11 mouse cellular contexts compared by ENCODE assay signal in the genomic region with DNA sequence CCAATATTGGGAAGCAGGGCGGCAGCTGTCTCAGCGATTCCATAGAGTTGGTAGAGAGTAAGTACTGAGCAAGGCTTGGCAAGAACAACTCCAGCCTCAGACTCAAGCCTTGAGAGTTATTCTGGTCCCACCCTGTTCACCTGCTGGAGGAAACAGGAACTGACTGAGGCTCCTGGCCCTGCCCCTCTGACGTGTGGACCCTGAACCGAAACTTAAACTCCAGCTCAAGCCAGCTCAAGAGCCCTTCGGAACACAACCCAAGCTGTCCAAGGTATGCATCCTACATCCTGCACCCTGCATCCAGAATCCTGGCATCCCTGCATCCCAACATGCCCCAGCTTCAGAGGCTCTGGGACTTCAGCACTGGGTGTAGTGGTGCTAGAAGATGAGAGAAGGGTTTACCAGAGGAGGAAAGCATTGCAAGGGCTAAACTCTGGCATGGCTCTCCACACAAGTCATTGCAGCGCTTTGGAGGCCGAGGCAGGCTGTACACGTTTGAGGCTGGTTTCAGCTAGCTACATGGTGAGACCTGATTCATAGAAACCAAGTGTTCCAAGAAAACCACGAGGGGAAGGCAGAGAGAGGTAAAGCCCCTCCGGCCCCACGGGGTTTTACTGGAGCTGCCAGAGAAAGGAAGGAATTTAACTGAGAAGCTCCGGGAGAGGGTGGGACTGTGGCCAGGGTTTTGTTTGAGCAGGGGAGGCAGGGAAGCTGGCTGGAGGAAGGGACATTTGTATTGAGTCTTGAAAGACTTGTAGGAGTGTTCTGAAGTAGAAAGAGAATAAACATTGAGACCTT. TPM values are rescaled to one million over a fixed set of nuclear protein-coding genes. Genes with fewer than 3 reads are reported as not detected.
A peak's percentile ranks its signal among the peaks of the same experiment; 100 is the strongest.
DNase-seq lines count a peak whose midpoint lies in the region; ATAC-seq and TF ChIP-seq lines count a peak whose summit lies in the region.
"Had no signal": no experiment of that assay in that cellular context is flagged by ENCODE, and none has a peak within 500 bp of the region (broad histone marks: within the 10 kb centered on the region; RNA-seq: fewer than 3 reads in every experiment).

TSS of gene Hsh2d (plus strand) at position 222 of the 798 bp plus-strand sequence.

- 50% methylated on average over 12 of the region's 12 CpGs for WGBS in liver, embryonic 15.5 days (ENCODE audit: insufficient replicate concordance)
- 72% methylated on average over 12 of the region's 12 CpGs for WGBS in midbrain, embryonic 16.5 days

- H3K4me3 ChIP-seq in liver, embryonic 15.5 days (replicated peaks): peak within 1 kb of the TSS; percentile 3; the same call in 1 of the 2 replicates
- no peak within 1 kb of the TSS for H3K4me3 ChIP-seq in midbrain, embryonic 16.5 days (ENCODE audit: low read depth, low read length)
- H3K4me3 ChIP-seq: erythroblast, embryonic 14.5 days had no signal

- POLR2A ChIA-PET in Patski (lab: Charles Lee): no interaction called here

- ATAC-seq in Patski: peak; percentile 26
- ATAC-seq in liver, embryonic 15.5 days (ENCODE audit: insufficient read depth): no peak
- ATAC-seq in frontal cortex, adult (ENCODE audit: low TSS enrichment): no peak
- no peak for ATAC-seq in midbrain, embryonic 16.5 days

- no peaks in the 10 kb centered on the region for H3K9me3 ChIP-seq in liver, embryonic 15.5 days (replicated peaks)
- H3K9me3 ChIP-seq in midbrain, embryonic 16.5 days (replicated peaks; ENCODE audit: control insufficient read depth, low read length, poor library complexity, severe bottlenecking): no peaks in the 10 kb centered on the region

- peak; percentile 88 to 89 for DNase-seq in B cell, adult 2 months
- no peak for DNase-seq in Patski (ENCODE audit: low read depth, low spot score)
- DNase-seq in spleen, adult 18-20 months: peak; percentile 70 to 78
- DNase-seq in frontal cortex, adult 2 months (ENCODE audit: extremely low spot score in 1 of 2, low spot score in 1 of 2): no peak
- no peak for DNase-seq in Muller cell, postnatal 12 days (ENCODE audit: inconsistent ontology term)
- DNase-seq: adrenal gland, postnatal 25 days; kidney, adult 18-20 months had no signal

- TF ChIP-seq CTCF in Patski (IDR thresholded peaks at IDR 0.05): no peak

- H3K9ac ChIP-seq in liver, embryonic 15.5 days: 0 out of 2 replicates have a peak within 1 kb of the TSS, but pooled peaks have one; percentile 4
- H3K9ac ChIP-seq in midbrain, embryonic 16.5 days (ENCODE audit: low read depth, low read length): no peak within 1 kb of the TSS

- no peaks in the 10 kb centered on the region for H3K4me1 ChIP-seq in liver, embryonic 15.5 days (replicated peaks)
- H3K4me1 ChIP-seq in midbrain, embryonic 16.5 days (ENCODE audit: control insufficient read depth, insufficient read depth, low read length): no peaks in the 10 kb centered on the region

- no peak within 1 kb of the TSS for H3K27ac ChIP-seq in liver, embryonic 15.5 days (replicated peaks)
- H3K27ac ChIP-seq in midbrain, embryonic 16.5 days (ENCODE audit: low read length): no peak within 1 kb of the TSS

- H3K4me2 ChIP-seq in liver, embryonic 15.5 days: peak within 1 kb of the TSS; percentile 8; the same call in 1 of the 2 replicates
- H3K4me2 ChIP-seq in midbrain, embryonic 16.5 days (ENCODE audit: low read length): no peak within 1 kb of the TSS

- in situ Hi-C loops in Patski (cut with MboI; ENCODE audit: low pct_unique_long_range_greater_than_20kb): loop anchor here (25.0 kb wide), 1 partner anchor 427 kb away; no protein-coding TSS in a partner anchor

- CTCF ChIA-PET in Patski (lab: Charles Lee): interaction anchor here (1.2 to 1.3 kb wide), 2 partner anchors 13 to 159 kb away, joined by 3 read pairs; no protein-coding TSS in a partner anchor

- H3K27me3 ChIP-seq in Patski: no peaks in the 10 kb centered on the region
- H3K27me3 ChIP-seq in liver, embryonic 15.5 days: no peaks in the 10 kb centered on the region
- no peaks in the 10 kb centered on the region for H3K27me3 ChIP-seq in midbrain, embryonic 16.5 days (ENCODE audit: control insufficient read depth, insufficient read depth, low read depth, low read length)

- H3K36me3 ChIP-seq in liver, embryonic 15.5 days (replicated peaks): no peaks in the 10 kb centered on the region
- H3K36me3 ChIP-seq in midbrain, embryonic 16.5 days (ENCODE audit: control insufficient read depth, insufficient read depth, low read length): no peaks in the 10 kb centered on the region

RNA-seq across cellular contexts. Expression of gene Hsh2d, which starts in this region (rescaled TPM):
- polyA plus RNA-seq in Patski (2021): 0.05 TPM
- polyA plus RNA-seq in liver, embryonic 15.5 days (2015; fragmentation: Nextera tagmentation; extraction: Ambion mirVana): 0.26 and 0.33 TPM in 2 replicates
- polyA plus RNA-seq in frontal cortex, adult 2 months (2012; rRNA removed): 0.06 and 0.12 TPM in 2 replicates
- not detected in 2 replicates for polyA plus RNA-seq in midbrain, embryonic 16.5 days (2015; fragmentation: Nextera tagmentation; extraction: Ambion mirVana)

Comparison
In these comparisons a context has a peak if more than half of its experiments do, and no peak if none do; other contexts are left out.
1. Peak in ATAC-seq in Patski; RNA of the gene not detected or under 1 TPM.
2. DNase-seq: peak in B cell, adult 2 months (2 of 2) and spleen, adult 18-20 months (2 of 2); none in Patski (single experiment), frontal cortex, adult 2 months (0 of 2) and Muller cell, postnatal 12 days (single experiment).